Comparison of ENCODE assay signal across 8 mouse cellular contexts in genomic region chr11:17464875-17465274, GRCm38 (mm10).
DNase-seq lines count a peak whose midpoint lies in the region; ATAC-seq and TF ChIP-seq lines count a peak whose summit lies in the region.

No protein-coding gene starts in this region.

- H3K27ac ChIP-seq in kidney, postnatal 0 days = no peak overlapping the region
- no peak overlapping the region for H3K27ac ChIP-seq in forebrain, embryonic 11.5 days (ENCODE audit: low read depth, low read length)

- no peaks in the 10 kb centered on the region for H3K36me3 ChIP-seq in kidney, postnatal 0 days (ENCODE audit: insufficient read depth, low read length)
- no peaks in the 10 kb centered on the region for H3K36me3 ChIP-seq in forebrain, embryonic 11.5 days (ENCODE audit: control insufficient read depth, insufficient read depth, low read length)

- DNase-seq in kidney, postnatal 0 days (ENCODE audit: low spot score) = peak; percentile 45
- no peak for DNase-seq in kidney, adult 9 months
- peak; percentile 21 for DNase-seq in ZHBTc4 (ENCODE audit: low read depth, low spot score)
- peak; percentile 53 for DNase-seq in forebrain, embryonic 11.5 days (ENCODE audit: low spot score)
- peak; percentile 2 for DNase-seq in lung, postnatal 36 days
- no peak for DNase-seq in thymus, postnatal 14 days
- no peak for DNase-seq in spleen, postnatal 4 days (ENCODE audit: low spot score in 2 of 2)
- no peak for DNase-seq in spleen, postnatal 14 days (ENCODE audit: low spot score in 2 of 2)

- ATAC-seq in kidney, postnatal 0 days (replicated peaks; ENCODE audit: low FRiP score, low read depth) = no peak
- no peak; the same call in 1 of the 2 replicates for ATAC-seq in forebrain, embryonic 11.5 days (replicated peaks; ENCODE audit: low FRiP score)

- H3K4me2 ChIP-seq in kidney, postnatal 0 days (ENCODE audit: low read length) = no peak overlapping the region
- no peak overlapping the region for H3K4me2 ChIP-seq in forebrain, embryonic 11.5 days (ENCODE audit: low read depth, low read length, severe bottlenecking)

- H3K9ac ChIP-seq in kidney, postnatal 0 days (ENCODE audit: low read depth, low read length) = no peak overlapping the region
- H3K9ac ChIP-seq in forebrain, embryonic 11.5 days (ENCODE audit: low read length) = no peak overlapping the region

- H3K4me1 ChIP-seq in kidney, postnatal 0 days (replicated peaks; ENCODE audit: insufficient read depth, low read length) = peaks cover 3% of the 10 kb centered on the region; the same call in 1 of the 2 replicates
- no peaks in the 10 kb centered on the region for H3K4me1 ChIP-seq in forebrain, embryonic 11.5 days (replicated peaks; ENCODE audit: control insufficient read depth, insufficient read depth, low read length)

- TF ChIP-seq CTCF in kidney, postnatal 0 days (IDR thresholded peaks at IDR 0.05; ENCODE audit: low read depth) = peak; percentile 79

- 44% methylated on average over 2 of the region's 2 CpGs for WGBS in kidney, postnatal 0 days
- 34% methylated on average over 2 of the region's 2 CpGs for WGBS in forebrain, embryonic 11.5 days

- no peaks in the 10 kb centered on the region for H3K27me3 ChIP-seq in kidney, postnatal 0 days (ENCODE audit: insufficient read depth, low read length)
- H3K27me3 ChIP-seq in forebrain, embryonic 11.5 days (ENCODE audit: control insufficient read depth, insufficient read depth, low read length) = peaks cover 8% of the 10 kb centered on the region; the same call in 1 of the 2 replicates

- no peaks in the 10 kb centered on the region for H3K9me3 ChIP-seq in kidney, postnatal 0 days (replicated peaks; ENCODE audit: low read length)
- no peaks in the 10 kb centered on the region for H3K9me3 ChIP-seq in forebrain, embryonic 11.5 days (ENCODE audit: control insufficient read depth, low read length)

- no peak overlapping the region for H3K4me3 ChIP-seq in kidney, postnatal 0 days (replicated peaks; ENCODE audit: low read depth, low read length)
- no peak overlapping the region for H3K4me3 ChIP-seq in forebrain, embryonic 11.5 days (ENCODE audit: low read depth, low read length)

Comparison
In these comparisons a context has a peak if more than half of its experiments do, and no peak if none do; other contexts are left out.
1. DNase-seq: peak in kidney, postnatal 0 days (single experiment), ZHBTc4 (single experiment), forebrain, embryonic 11.5 days (single experiment) and lung, postnatal 36 days (single experiment); none in kidney, adult 9 months (single experiment), thymus, postnatal 14 days (single experiment), spleen, postnatal 4 days (0 of 2) and spleen, postnatal 14 days (0 of 2).